Mouse (Mus musculus) ES-Bruce4 (cell line): ENCODE measurements at regions not wholly inside any gene's neighbourhood (a gene's known extent, or its start where the extent isn't known, plus 50 kb on each side); places are given as distances from the start of the nearest gene placed in this dataset.

Experiments
- CTCF ChIP-seq: IDR thresholded peaks from one replicate; pipeline ENCODE4 v1.8.1; 2011; ENCODE audit warnings: low read depth, low read length
- EP300 ChIP-seq: IDR thresholded peaks from 2 replicates; pipeline ENCODE4 v1.6.1; 2011; ENCODE audit warnings: low read depth, low read length; ENCODE audit not compliant: insufficient read depth
- POLR2A ChIP-seq: IDR thresholded peaks from one replicate; pipeline ENCODE4 v1.8.1; 2011; ENCODE audit warnings: low read length; ENCODE audit not compliant: insufficient read depth

- no peak for TF ChIP-seq CTCF
- no peak for TF ChIP-seq POLR2A
- TF ChIP-seq EP300, result no peak
Observed at GRCm38 (mm10) chr3:156199749-156200467, 361.7 kb upstream of the Negr1 start.
